Mouse (Mus musculus) A20 (cell line): ENCODE results near the gene Nbeal2.
A peak's percentile ranks its signal among the peaks of the same experiment; 100 is the strongest.
"Not testable (repeated sequence)": the region's sequence is repeated elsewhere in the genome, so short reads cannot be mapped to it uniquely, and the experiment has no call there.

Source experiments
- DNase-seq: peaks from one replicate; pipeline ENCODE4 v3.0.0-alpha.2; 2011; ENCODE audit warnings: low read depth, low spot score

Gene Nbeal2

GRCm38 (mm10) chr9:110653655-110654461 is at the start of gene Nbeal2:
Nbeal2 (minus strand) TSS chr9:110654161.
- DNase-seq: peak; percentile 97

- no peak for DNase-seq
These were observed 48.9 kb upstream of the Nbeal2 start for GRCm38 (mm10) chr9:110702848-110703247.

- DNase-seq: no peak
These were observed 47.4 kb upstream of the Nbeal2 start for GRCm38 (mm10) chr9:110701114-110702032.

GRCm38 (mm10) chr9:110699574-110699973 is 45.6 kb upstream of the Nbeal2 start:
- no peak for DNase-seq

- DNase-seq: no peak
These were observed 43.5 kb upstream of the Nbeal2 start for GRCm38 (mm10) chr9:110697465-110697864.

GRCm38 (mm10) chr9:110696427-110696826 is 42.5 kb upstream of the Nbeal2 start:
- no peak for DNase-seq

GRCm38 (mm10) chr9:110695165-110695755 is 41.3 kb upstream of the Nbeal2 start:
- DNase-seq: no peak

- DNase-seq: no peak
These were observed 35.4 kb upstream of the Nbeal2 start for GRCm38 (mm10) chr9:110689261-110689779.

GRCm38 (mm10) chr9:110687846-110688245 is 33.9 kb upstream of the Nbeal2 start:
- no peak for DNase-seq

GRCm38 (mm10) chr9:110687061-110687460 is 33.1 kb upstream of the Nbeal2 start:
- DNase-seq: no peak

GRCm38 (mm10) chr9:110686472-110686871 is 32.5 kb upstream of the Nbeal2 start:
- no peak for DNase-seq

- DNase-seq: no peak
These were observed 31.6 kb upstream of the Nbeal2 start for GRCm38 (mm10) chr9:110685591-110685990.

GRCm38 (mm10) chr9:110685187-110685586 is 31.2 kb upstream of the Nbeal2 start:
- DNase-seq: no peak

- no peak for DNase-seq
These were observed 30.3 kb upstream of the Nbeal2 start for GRCm38 (mm10) chr9:110684100-110684831.

GRCm38 (mm10) chr9:110683574-110684099 is 29.7 kb upstream of the Nbeal2 start:
- no peak for DNase-seq

GRCm38 (mm10) chr9:110682697-110683096 is 28.7 kb upstream of the Nbeal2 start:
- DNase-seq: not testable (repeated sequence)

- DNase-seq: no peak
These were observed 28.3 kb upstream of the Nbeal2 start for GRCm38 (mm10) chr9:110682255-110682654.

GRCm38 (mm10) chr9:110681817-110682216 is 27.9 kb upstream of the Nbeal2 start:
- DNase-seq: no peak

- peak; percentile 66 for DNase-seq
These were observed 27.0 kb upstream of the Nbeal2 start for GRCm38 (mm10) chr9:110680736-110681507.

- DNase-seq: no peak
These were observed 24.9 kb upstream of the Nbeal2 start for GRCm38 (mm10) chr9:110678886-110679285.
